Mouse (Mus musculus): ENCODE measurements around the gene Gm7030. TPM values are rescaled to one million over a fixed set of nuclear protein-coding genes. Genes with fewer than 3 reads are reported as not detected.
"Not testable (repeated sequence)": the region's sequence is repeated elsewhere in the genome, so short reads cannot be mapped to it uniquely, and the experiment has no call there.

Gene Gm7030
- total and polyA plus RNA-seq, 3 experiments, result not detected

DNA sequence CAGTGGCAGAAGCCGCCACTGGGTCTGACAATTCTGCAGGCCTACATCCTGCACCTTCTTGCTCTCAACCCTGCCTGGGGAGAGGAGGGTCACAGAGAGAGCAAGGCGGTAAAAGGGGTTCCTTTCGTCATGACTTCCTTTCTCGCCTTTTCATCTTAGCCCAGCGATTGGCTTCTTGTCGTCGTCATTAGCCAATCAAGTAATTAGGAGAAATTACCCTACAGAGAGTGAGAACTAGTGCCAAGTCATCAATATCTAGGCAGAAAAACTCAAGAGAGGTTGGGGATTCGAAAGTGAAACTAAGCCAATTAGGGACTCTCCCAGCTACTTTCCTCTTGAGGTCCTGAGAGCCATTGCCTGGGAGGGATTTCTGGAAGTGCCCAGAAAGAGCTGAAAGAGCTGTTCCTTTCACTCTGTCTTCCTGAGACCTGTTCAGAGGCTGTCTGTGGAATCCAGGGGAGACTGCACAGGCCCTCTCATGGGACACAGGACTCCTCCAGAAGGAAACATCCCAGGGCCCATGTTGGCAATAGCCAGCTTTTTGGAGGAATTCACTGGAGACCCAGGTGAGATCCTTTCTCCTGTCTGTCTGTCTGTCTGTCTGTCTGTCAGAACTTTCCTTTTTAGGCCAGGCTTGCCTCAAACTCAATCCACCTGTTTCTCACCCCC is 7.7 kb downstream of the Gm7030 start, which contains the start of gene Gm19684:
Gene Gm19684 (plus strand): TSS at position 327 of the 669 bp plus-strand sequence.
- H3K4me2 ChIP-seq (ENCODE audit: insufficient read depth, low read depth, poor library complexity, severe bottlenecking); dilution Hi-C loops (cut with MboI; ENCODE audit: extremely low pct_ligation_motif_present, extremely low pct_unique_long_range_greater_than_20kb, low sequenced_read_pairs); H3K79me2 ChIP-seq (replicated peaks; ENCODE audit: control insufficient read depth, extremely low read depth, insufficient read depth, poor library complexity, severe bottlenecking); H3K27ac ChIP-seq (ENCODE audit: insufficient read depth, low read depth); H3K9me3 ChIP-seq (replicated peaks; ENCODE audit: low read length); H3K27me3 ChIP-seq (replicated peaks); H3K36me3 ChIP-seq (replicated peaks in 1 of 2; ENCODE audit: control insufficient read depth in 1 of 2, insufficient read depth in 1 of 2, low read length in 1 of 2); in situ Hi-C loops (cut with MboI; ENCODE audit: low pct_ligation_motif_present, low pct_unique_long_range_greater_than_20kb, low sequenced_read_pairs): not testable (repeated sequence)
- Histone ChIP-seq H3K4me1 (ENCODE audit: control insufficient read depth in 1 of 2, insufficient read depth in 2 of 2) (peaks cover 4 to 13% of the 10 kb centered on the region in 2 experiments; a peak in 2 of 4 replicates), H3K4me3 (replicated peaks in 1 of 3; ENCODE audit: low read depth in 2 of 3, low read length in 2 of 3, poor library complexity in 1 of 3) (peak within 1 kb of the TSS; percentile 34 to 57 (median 47)), H3K9ac (ENCODE audit: insufficient read depth, low read depth) (peak within 1 kb of the TSS; percentile 78)
- TF ChIP-seq POLR2A (IDR thresholded peaks at IDR 0.05; ENCODE audit: low read depth, low read length) (peak; percentile 50; the same call in 1 of the 2 replicates), NELFE (IDR thresholded peaks at IDR 0.05; ENCODE audit: low read depth, low read length) (peak; percentile 31; the same call in 1 of the 2 replicates)
- DNase-seq (ENCODE audit: extremely low read depth), result peak; percentile 46

DNA sequence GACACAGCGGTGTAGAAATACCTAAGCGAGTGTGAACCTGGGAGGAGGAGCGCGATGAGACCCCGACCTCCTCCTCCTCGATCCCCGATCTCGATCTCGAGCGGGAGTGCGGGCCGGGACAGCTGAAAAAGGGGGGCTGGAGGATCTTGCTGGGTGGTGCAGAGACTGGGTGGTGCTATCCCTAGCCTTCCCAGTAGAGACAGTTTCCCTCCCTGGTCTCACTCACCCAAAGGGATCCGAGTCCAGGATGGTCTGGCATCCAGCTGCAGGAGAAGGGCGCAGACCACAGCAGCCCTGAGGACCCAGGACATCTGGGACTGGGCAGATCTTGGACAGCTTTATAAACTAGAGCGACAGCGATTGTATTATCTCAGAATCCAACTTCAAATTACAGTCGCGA is 8.4 kb downstream of the Gm7030 start:
- in situ Hi-C loops (cut with MboI; ENCODE audit: low pct_ligation_motif_present, low pct_unique_long_range_greater_than_20kb, low sequenced_read_pairs); H3K4me2 ChIP-seq (ENCODE audit: insufficient read depth, low read depth, poor library complexity, severe bottlenecking); dilution Hi-C loops (cut with MboI; ENCODE audit: extremely low pct_ligation_motif_present, extremely low pct_unique_long_range_greater_than_20kb, low sequenced_read_pairs); H3K9me3 ChIP-seq (replicated peaks; ENCODE audit: low read length); H3K27me3 ChIP-seq (replicated peaks); DNase-seq (ENCODE audit: extremely low read depth); H3K79me2 ChIP-seq (replicated peaks; ENCODE audit: control insufficient read depth, extremely low read depth, insufficient read depth, poor library complexity, severe bottlenecking); H3K27ac ChIP-seq (ENCODE audit: insufficient read depth, low read depth); H3K36me3 ChIP-seq (replicated peaks in 1 of 2; ENCODE audit: control insufficient read depth in 1 of 2, insufficient read depth in 1 of 2, low read length in 1 of 2): not testable (repeated sequence)
- peak overlapping the region in 2 of 3 experiments; percentile 47 to 57 for H3K4me3 ChIP-seq (replicated peaks in 1 of 3; ENCODE audit: low read depth in 2 of 3, low read length in 2 of 3, poor library complexity in 1 of 3)
- peaks cover 4 to 13% of the 10 kb centered on the region in 2 experiments; a peak in 2 of 4 replicates for H3K4me1 ChIP-seq (ENCODE audit: control insufficient read depth in 1 of 2, insufficient read depth in 2 of 2)
- H3K9ac ChIP-seq (ENCODE audit: insufficient read depth, low read depth), result peak overlapping the region; percentile 78

DNA sequence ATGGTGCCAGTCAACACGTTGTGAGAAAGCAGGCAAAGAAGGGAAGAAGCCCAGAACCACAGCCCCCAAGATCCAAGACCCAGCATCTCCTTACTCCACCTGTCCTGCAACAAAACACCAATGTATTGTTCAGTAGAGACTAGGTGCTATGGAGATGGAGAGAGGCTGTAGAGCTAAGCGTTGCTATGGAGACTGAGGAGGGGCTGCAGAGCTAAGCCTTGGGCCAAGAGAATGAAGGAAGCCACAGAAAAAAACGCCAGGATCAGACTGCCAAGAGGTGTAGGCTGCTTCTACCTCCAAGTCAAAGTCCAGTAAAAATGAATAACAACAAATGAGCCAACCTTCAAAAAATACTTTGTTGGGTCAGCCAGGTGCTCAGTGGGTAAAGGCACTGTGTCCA is 12.7 kb downstream of the Gm7030 start:
- H3K9me3 ChIP-seq (replicated peaks; ENCODE audit: low read length); DNase-seq (ENCODE audit: extremely low read depth); H3K9ac ChIP-seq (ENCODE audit: insufficient read depth, low read depth); H3K4me3 ChIP-seq (replicated peaks in 1 of 3; ENCODE audit: low read depth in 2 of 3, low read length in 2 of 3, poor library complexity in 1 of 3); H3K36me3 ChIP-seq (replicated peaks in 1 of 2; ENCODE audit: control insufficient read depth in 1 of 2, insufficient read depth in 1 of 2, low read length in 1 of 2); H3K4me2 ChIP-seq (ENCODE audit: insufficient read depth, low read depth, poor library complexity, severe bottlenecking); H3K79me2 ChIP-seq (replicated peaks; ENCODE audit: control insufficient read depth, extremely low read depth, insufficient read depth, poor library complexity, severe bottlenecking); H3K27ac ChIP-seq (ENCODE audit: insufficient read depth, low read depth); dilution Hi-C loops (cut with MboI; ENCODE audit: extremely low pct_ligation_motif_present, extremely low pct_unique_long_range_greater_than_20kb, low sequenced_read_pairs); H3K27me3 ChIP-seq (replicated peaks): not testable (repeated sequence)
- in situ Hi-C loops (cut with MboI; ENCODE audit: low pct_ligation_motif_present, low pct_unique_long_range_greater_than_20kb, low sequenced_read_pairs), result loop anchor here (10.0 kb wide), 1 partner anchor 82 kb away; the partner anchor contains the start of gene H2-T23
- H3K4me1 ChIP-seq (ENCODE audit: control insufficient read depth in 1 of 2, insufficient read depth in 2 of 2), result peaks cover 4 to 13% of the 10 kb centered on the region in 2 experiments; a peak in 2 of 4 replicates

DNA sequence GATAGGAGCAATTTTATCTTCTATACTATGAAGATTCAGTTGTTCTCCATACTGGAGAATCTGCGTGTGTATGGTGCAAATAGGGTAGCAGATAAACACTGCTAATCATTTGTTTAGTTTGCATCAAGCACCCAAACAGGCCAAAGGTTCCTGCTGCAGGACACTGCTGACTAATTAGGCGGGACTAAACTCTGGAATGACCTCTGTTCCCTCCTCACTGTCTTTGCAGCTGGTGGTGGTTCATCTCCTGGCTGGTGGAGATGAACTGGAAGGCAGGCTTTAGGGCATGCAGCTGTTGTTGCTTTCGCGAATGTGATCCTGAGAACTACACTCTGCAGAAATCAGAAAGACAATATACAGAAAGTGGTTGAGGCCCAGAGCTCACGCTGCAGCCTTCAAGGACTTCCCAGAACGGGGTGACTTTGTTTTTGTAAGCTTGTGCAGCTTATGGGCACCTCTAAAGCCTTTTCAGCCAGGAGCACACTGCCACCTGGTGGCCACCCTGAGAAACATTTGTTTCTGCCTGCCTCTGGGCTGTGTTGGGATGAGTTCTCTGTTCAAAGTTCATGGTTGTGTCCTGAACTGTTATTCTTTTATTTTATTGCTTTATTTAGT is 15.1 kb downstream of the Gm7030 start:
- H3K79me2 ChIP-seq (replicated peaks; ENCODE audit: control insufficient read depth, extremely low read depth, insufficient read depth, poor library complexity, severe bottlenecking); H3K4me3 ChIP-seq (replicated peaks in 1 of 3; ENCODE audit: low read depth in 2 of 3, low read length in 2 of 3, poor library complexity in 1 of 3); H3K4me1 ChIP-seq (ENCODE audit: control insufficient read depth in 1 of 2, insufficient read depth in 2 of 2); H3K27me3 ChIP-seq (replicated peaks); H3K36me3 ChIP-seq (replicated peaks in 1 of 2; ENCODE audit: control insufficient read depth in 1 of 2, insufficient read depth in 1 of 2, low read length in 1 of 2); H3K9ac ChIP-seq (ENCODE audit: insufficient read depth, low read depth); H3K27ac ChIP-seq (ENCODE audit: insufficient read depth, low read depth); dilution Hi-C loops (cut with MboI; ENCODE audit: extremely low pct_ligation_motif_present, extremely low pct_unique_long_range_greater_than_20kb, low sequenced_read_pairs); H3K9me3 ChIP-seq (replicated peaks; ENCODE audit: low read length); H3K4me2 ChIP-seq (ENCODE audit: insufficient read depth, low read depth, poor library complexity, severe bottlenecking): not testable (repeated sequence)
- in situ Hi-C loops (cut with MboI; ENCODE audit: low pct_ligation_motif_present, low pct_unique_long_range_greater_than_20kb, low sequenced_read_pairs), result loop anchor here (10.0 kb wide), 1 partner anchor 79 kb away; the partner anchor contains the start of gene H2-T23
- TF ChIP-seq CTCF (conservative IDR thresholded peaks at IDR 0.05 in 1 of 2, IDR thresholded peaks at IDR 0.05 in 1 of 2; ENCODE audit: low read depth in 2 of 2, low read length in 2 of 2) (peak in 1 of 2 experiments; percentile 40; a peak in 2 of 4 replicates), RAD21 (IDR thresholded peaks at IDR 0.05; ENCODE audit: low read depth, low read length) (peak; percentile 16), SMC3 (IDR thresholded peaks at IDR 0.05; ENCODE audit: low read depth, low read length) (peak; percentile 41)
- DNase-seq (ENCODE audit: extremely low read depth), result peak; percentile 59

Data from CH12.LX (cell line).